Mouse (Mus musculus): ENCODE measurements around the gene Cdhr3. TPM values are rescaled to one million over a fixed set of nuclear protein-coding genes. Genes with fewer than 3 reads are reported as not detected.
"Not testable (repeated sequence)": the region's sequence is repeated elsewhere in the genome, so short reads cannot be mapped to it uniquely, and the experiment has no call there.

Gene Cdhr3
- polyA plus RNA-seq, 1 experiment: not detected

- Histone ChIP-seq H3K9me3 (no peaks in the 10 kb centered on the region), H3K4me1 (peaks cover 17% of the 10 kb centered on the region), H3K4me3 (replicated peaks) (no peak overlapping the region), H3K36me3 (replicated peaks; ENCODE audit: low read length) (no peaks in the 10 kb centered on the region), H3K27me3 (replicated peaks) (peaks cover 39% of the 10 kb centered on the region)
- TF ChIP-seq FLI1 (IDR thresholded peaks at IDR 0.05; ENCODE audit: low read length) (no peak), GATA1 (IDR thresholded peaks at IDR 0.05; ENCODE audit: borderline replicate concordance, low read length) (no peak)
These were observed 78.5 kb downstream of the Cdhr3 start for GRCm38 (mm10) chr12:33014050-33014796.

DNA sequence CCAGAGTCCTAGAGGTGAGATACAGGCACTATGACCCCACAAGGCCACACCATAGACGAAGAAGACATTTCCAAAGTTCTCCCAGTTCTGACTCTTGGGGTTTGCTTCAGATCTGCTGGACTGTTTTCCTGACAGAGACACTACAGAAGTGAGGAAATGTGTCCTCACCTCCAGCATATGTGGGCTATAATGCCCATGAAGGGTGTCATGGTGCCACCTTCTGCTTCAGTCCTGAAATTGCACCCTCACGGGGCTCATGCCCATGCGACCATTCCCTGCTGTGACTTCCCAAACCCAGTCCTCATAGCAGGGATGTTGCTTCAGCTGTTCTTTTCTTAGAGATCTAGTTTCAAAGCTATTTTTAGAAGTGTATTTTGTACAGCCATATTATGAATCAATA is 82.6 kb downstream of the Cdhr3 start:
- Histone ChIP-seq H3K4me1 (peaks cover 23% of the 10 kb centered on the region), H3K4me3 (replicated peaks) (no peak overlapping the region), H3K27me3 (replicated peaks) (peaks cover 26% of the 10 kb centered on the region), H3K36me3 (replicated peaks; ENCODE audit: low read length) (no peaks in the 10 kb centered on the region), H3K9me3 (no peaks in the 10 kb centered on the region)
- TF ChIP-seq GATA1 (IDR thresholded peaks at IDR 0.05; ENCODE audit: borderline replicate concordance, low read length): no peak
- TF ChIP-seq FLI1 (IDR thresholded peaks at IDR 0.05; ENCODE audit: low read length): no peak

DNA sequence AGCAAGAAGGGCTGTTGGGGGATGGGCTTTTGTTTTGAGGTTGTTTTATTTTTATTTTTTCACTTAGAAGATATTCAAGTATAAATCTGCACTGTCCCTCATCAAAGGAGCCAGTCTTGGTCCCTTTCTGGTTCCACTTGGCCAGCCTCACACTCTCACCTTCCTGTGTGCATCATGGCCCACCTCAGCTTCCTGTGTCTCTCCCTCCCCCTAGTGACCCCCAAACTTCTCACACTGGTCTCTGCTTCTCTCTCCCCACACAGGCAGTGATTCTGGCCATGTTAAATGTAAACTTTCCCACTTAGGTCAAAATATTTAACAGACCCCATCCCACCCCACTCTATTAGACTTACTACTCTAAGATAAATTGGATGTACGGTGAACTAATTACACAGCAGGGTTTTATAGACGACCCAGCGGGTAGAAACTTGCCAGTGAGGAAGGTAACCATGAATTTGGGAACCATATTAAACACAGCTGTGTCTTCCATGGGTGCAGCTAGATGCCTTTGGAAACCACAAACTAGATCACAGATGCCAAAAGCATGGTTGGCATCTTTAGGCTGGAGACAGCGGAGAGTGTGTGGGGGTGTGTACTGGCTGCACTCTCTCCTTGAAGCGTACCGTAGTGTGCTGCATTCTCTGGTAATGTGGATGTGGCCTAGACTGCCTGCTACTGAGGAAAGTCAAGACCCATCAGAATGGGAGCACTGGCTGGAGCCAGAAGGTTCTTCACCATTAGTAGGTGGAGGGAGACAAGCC is 83.3 kb downstream of the Cdhr3 start:
- H3K27me3 ChIP-seq (replicated peaks): peaks cover 26% of the 10 kb centered on the region

DNA sequence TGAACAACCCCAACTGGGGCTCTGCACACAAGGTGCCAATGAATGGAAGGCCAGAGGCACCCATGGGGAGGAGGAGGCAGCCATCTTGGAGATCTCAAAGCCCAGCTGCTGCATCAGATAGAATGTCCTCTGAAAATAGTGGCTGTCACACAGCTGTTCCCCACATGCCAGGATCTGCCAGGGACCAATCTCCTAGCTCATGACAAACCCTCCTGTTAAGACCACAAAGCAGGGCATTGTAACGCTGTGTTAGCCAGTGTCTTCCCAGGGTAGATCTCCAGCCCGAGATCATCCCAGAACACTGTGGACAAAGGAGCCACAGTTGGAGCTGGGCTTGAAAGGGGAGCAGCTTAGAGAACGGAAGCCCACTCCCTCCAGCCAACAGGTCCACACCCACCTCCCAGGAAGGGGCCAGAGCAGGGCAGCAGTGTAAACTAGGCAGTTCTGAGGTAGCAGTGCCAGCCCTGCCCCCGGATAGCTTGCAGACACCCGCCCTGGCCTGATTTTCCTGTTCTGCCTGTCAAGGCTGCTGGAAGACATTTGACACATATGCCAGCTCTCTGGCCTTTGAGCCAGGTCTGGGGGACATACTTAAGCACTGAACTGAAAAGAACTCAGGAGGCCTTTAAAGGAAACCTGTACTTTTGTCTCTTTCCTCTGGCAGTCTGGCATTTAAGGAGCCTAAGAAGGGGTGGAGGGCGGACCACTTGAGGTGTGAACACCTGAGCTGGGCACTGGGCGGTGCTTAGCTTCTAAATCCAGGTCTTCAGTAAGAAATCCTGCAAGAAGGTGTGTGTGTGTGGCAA is 84.2 kb downstream of the Cdhr3 start:
- no peaks in the 10 kb centered on the region for H3K36me3 ChIP-seq (replicated peaks; ENCODE audit: low read length)
- TF ChIP-seq GATA1 (IDR thresholded peaks at IDR 0.05; ENCODE audit: borderline replicate concordance, low read length) (no peak), FLI1 (IDR thresholded peaks at IDR 0.05; ENCODE audit: low read length) (no peak)
- peaks cover 28% of the 10 kb centered on the region for H3K27me3 ChIP-seq (replicated peaks)
- H3K9me3 ChIP-seq: peaks cover 5% of the 10 kb centered on the region
- H3K4me3 ChIP-seq (replicated peaks): no peak overlapping the region
- H3K4me1 ChIP-seq: peaks cover 21% of the 10 kb centered on the region

More for the DNA sequence above, 83.3 kb downstream of the Cdhr3 start:
- Histone ChIP-seq H3K4me1 (peaks cover 21% of the 10 kb centered on the region), H3K9me3 (peaks cover 5% of the 10 kb centered on the region), H3K36me3 (replicated peaks; ENCODE audit: low read length) (no peaks in the 10 kb centered on the region), H3K4me3 (replicated peaks) (no peak overlapping the region)
- no peak for TF ChIP-seq GATA1 (IDR thresholded peaks at IDR 0.05; ENCODE audit: borderline replicate concordance, low read length)
- no peak for TF ChIP-seq FLI1 (IDR thresholded peaks at IDR 0.05; ENCODE audit: low read length)

DNA sequence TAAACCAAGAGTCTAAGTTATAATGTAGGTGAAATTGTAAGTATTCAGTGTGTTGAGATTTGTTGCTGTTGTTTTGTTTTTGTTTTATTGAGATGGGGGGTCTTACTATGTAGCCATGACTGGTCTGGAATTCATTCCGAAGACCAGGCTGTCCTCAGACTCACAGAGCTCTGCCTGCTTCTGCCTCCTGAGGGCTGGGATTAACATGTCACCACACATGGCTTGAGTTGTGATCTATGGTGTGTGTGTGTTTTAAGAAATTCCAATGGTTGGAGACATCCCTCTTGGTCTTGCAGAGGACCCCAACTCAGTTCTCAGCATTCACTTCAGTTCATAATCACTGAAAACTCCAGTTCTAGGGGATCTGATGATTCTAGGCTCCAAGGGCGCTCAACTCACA is 85.5 kb downstream of the Cdhr3 start:
- TF ChIP-seq GATA1 (IDR thresholded peaks at IDR 0.05; ENCODE audit: borderline replicate concordance, low read length) (no peak), FLI1 (IDR thresholded peaks at IDR 0.05; ENCODE audit: low read length) (no peak)
- Histone ChIP-seq H3K4me3 (replicated peaks) (no peak overlapping the region), H3K9me3 (peaks cover 5% of the 10 kb centered on the region), H3K4me1 (peaks cover 21% of the 10 kb centered on the region), H3K36me3 (replicated peaks; ENCODE audit: low read length) (no peaks in the 10 kb centered on the region), H3K27me3 (replicated peaks) (peaks cover 40% of the 10 kb centered on the region)

DNA sequence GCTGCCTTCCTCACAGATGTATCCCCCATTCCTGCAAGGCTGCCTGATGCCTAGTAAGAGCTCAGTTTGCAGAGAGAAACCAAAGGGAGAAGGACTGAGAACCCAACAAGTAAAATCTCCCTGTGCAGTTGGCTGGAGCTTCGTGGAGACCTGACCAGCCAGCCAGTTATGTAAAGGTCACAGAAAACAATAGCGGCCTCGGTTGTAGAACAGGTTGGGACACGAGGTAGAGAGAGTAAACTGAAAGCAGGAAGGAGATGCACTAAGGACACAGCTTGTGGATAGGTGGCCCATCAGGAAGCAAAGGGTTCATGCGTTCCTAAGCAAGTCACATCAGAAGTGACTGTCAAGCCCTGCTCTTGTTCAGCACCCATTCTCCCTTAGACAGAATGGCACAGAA is 86.8 kb downstream of the Cdhr3 start:
- peaks cover 5% of the 10 kb centered on the region for H3K9me3 ChIP-seq
- peaks cover 45% of the 10 kb centered on the region for H3K27me3 ChIP-seq (replicated peaks)
- peaks cover 21% of the 10 kb centered on the region for H3K4me1 ChIP-seq
- H3K36me3 ChIP-seq (replicated peaks; ENCODE audit: low read length): no peaks in the 10 kb centered on the region
- TF ChIP-seq GATA1 (IDR thresholded peaks at IDR 0.05; ENCODE audit: borderline replicate concordance, low read length) (no peak), FLI1 (IDR thresholded peaks at IDR 0.05; ENCODE audit: low read length) (no peak)
- H3K4me3 ChIP-seq (replicated peaks): no peak overlapping the region

- Histone ChIP-seq H3K36me3 (replicated peaks; ENCODE audit: low read length) (no peaks in the 10 kb centered on the region), H3K4me3 (replicated peaks) (no peak overlapping the region), H3K27me3 (replicated peaks) (peaks cover 43% of the 10 kb centered on the region), H3K4me1 (peaks cover 13% of the 10 kb centered on the region), H3K9me3 (peaks cover 5% of the 10 kb centered on the region)
- TF ChIP-seq GATA1 (IDR thresholded peaks at IDR 0.05; ENCODE audit: borderline replicate concordance, low read length) (no peak), FLI1 (IDR thresholded peaks at IDR 0.05; ENCODE audit: low read length) (no peak)
These were observed 89.2 kb downstream of the Cdhr3 start for GRCm38 (mm10) chr12:33003339-33003965.

DNA sequence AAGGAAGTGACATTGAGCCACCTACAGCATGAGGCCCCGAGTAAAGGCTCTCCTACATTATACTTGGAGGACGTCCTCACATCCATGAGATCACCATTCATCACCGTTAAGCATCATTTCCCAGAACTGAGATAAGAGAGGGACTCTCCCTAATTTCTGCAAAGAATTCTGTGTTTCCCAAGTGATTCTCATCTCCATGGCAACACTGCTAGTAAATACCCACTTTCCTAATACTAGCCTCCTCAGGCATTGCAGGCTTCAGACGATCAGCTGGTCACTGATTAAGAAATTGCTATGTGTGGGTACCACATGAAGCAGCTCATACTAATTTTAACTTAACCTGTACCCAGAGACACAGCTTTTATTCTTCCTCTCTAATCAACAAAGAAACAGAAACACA is 92.3 kb downstream of the Cdhr3 start:
- H3K4me3 ChIP-seq (replicated peaks): no peak overlapping the region
- H3K4me1 ChIP-seq: peaks cover 7% of the 10 kb centered on the region; the same call in 1 of the 2 replicates
- H3K27me3 ChIP-seq (replicated peaks): peaks cover 40% of the 10 kb centered on the region
- H3K9me3 ChIP-seq: peaks cover 5% of the 10 kb centered on the region
- TF ChIP-seq FLI1 (IDR thresholded peaks at IDR 0.05; ENCODE audit: low read length) (no peak), GATA1 (IDR thresholded peaks at IDR 0.05; ENCODE audit: borderline replicate concordance, low read length) (no peak)
- no peaks in the 10 kb centered on the region for H3K36me3 ChIP-seq (replicated peaks; ENCODE audit: low read length)

DNA sequence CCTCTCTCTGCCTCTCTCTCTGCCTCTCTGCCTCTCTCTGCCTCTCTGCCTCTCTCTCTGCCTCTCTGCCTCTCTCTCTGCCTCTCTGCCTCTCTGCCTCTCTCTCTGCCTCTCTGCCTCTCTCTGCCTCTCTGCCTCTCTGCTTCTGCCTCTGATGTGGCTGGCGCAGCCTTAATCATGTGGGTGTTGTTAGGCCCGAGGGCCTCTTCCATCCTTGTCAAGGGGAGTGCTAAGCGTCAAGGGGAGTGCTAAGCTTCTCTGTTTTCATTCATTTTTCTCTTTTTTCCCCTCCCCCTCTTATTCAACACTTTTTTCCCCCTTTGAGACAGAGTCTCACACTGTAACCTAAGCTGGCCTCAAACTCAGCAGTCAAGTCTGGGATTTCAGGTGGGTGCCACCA is 92.9 kb downstream of the Cdhr3 start:
- Histone ChIP-seq H3K4me1 (peaks cover 13% of the 10 kb centered on the region), H3K27me3 (replicated peaks) (peaks cover 44% of the 10 kb centered on the region)
- H3K4me3 ChIP-seq (replicated peaks); H3K9me3 ChIP-seq; H3K36me3 ChIP-seq (replicated peaks; ENCODE audit: low read length): not testable (repeated sequence)

All from megakaryocyte, embryonic 14.5 days (primary cell).